Mouse (Mus musculus): ENCODE results near the gene Alg14.

DNA sequence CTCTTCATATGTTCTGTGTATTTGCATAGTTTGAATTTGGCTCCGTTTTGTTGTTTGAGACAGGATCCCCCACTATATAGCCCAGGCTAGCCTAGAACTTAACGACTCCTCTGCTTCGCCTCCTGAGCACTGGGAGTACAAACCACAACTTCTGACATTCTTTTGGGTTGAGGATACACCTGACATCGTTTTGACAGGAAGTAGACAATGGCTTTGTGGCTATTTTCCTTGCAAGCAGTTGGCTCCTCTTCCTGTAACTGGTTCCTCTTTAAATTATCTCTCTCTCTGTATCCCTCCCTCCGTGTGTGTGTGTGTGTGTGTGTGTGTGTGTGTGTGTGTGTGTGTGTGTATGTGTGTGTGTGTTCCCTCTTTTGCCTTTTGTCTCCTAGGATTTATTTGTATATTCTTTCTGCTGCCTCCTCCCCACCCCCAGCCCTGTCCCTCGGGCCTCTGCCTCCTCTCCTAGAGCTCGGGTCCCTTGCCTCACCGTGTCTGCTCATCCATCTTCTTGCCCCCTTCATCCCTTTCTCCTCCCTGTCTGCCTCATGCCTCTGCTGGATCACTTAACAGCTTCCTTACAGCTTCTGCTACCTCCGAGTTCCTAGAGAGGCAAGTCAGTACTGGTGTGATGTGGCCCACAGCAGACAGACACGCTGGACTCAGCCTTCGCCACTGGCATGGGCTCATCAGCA is 53.5 kb downstream of the Alg14 start:
- TF ChIP-seq POLR2A (IDR thresholded peaks at IDR 0.05; ENCODE audit: low read depth, low read length), result no peak
- no peak for TF ChIP-seq CTCF (IDR thresholded peaks at IDR 0.05; ENCODE audit: extremely low read depth, insufficient read length, insufficient replicate concordance, low read depth, low read length)

Data from small intestine, adult 2 months (tissue).